Mouse (Mus musculus): Measurements from ENCODE around the gene Gca.
"Not testable (repeated sequence)": the region's sequence is repeated elsewhere in the genome, so short reads cannot be mapped to it uniquely, and the experiment has no call there.

Gca gene

GRCm38 (mm10) chr2:62670301-62670700 lies 6.2 kb downstream of the Gca start:
- no peak for DNase-seq (ENCODE audit: low read depth)

GRCm38 (mm10) chr2:62670767-62671166 lies 6.7 kb downstream of the Gca start:
- no peak for DNase-seq (ENCODE audit: low read depth)

- DNase-seq (ENCODE audit: low read depth): no peak
Measured at GRCm38 (mm10) chr2:62672788-62673187, 8.7 kb downstream of the Gca start.

- DNase-seq (ENCODE audit: low read depth): no peak
Measured at GRCm38 (mm10) chr2:62681667-62682066, 17.6 kb downstream of the Gca start.

GRCm38 (mm10) chr2:62684989-62685595 lies 21.0 kb downstream of the Gca start:
- DNase-seq (ENCODE audit: low read depth): no peak

- DNase-seq (ENCODE audit: low read depth): no peak
Measured at GRCm38 (mm10) chr2:62685934-62686333, 21.8 kb downstream of the Gca start.

- DNase-seq (ENCODE audit: low read depth): no peak
Measured at GRCm38 (mm10) chr2:62706313-62706712, 42.2 kb downstream of the Gca start.

GRCm38 (mm10) chr2:62709633-62710032 lies 45.5 kb downstream of the Gca start:
- DNase-seq (ENCODE audit: low read depth): no peak

- DNase-seq (ENCODE audit: low read depth): not testable (repeated sequence)
Measured at GRCm38 (mm10) chr2:62714362-62714761, 50.3 kb downstream of the Gca start.

- DNase-seq (ENCODE audit: low read depth): no peak
Measured at GRCm38 (mm10) chr2:62715260-62715659, 51.2 kb downstream of the Gca start.

- DNase-seq (ENCODE audit: low read depth): no peak
Measured at GRCm38 (mm10) chr2:62717270-62717669, 53.2 kb downstream of the Gca start.

- no peak for DNase-seq (ENCODE audit: low read depth)
Measured at GRCm38 (mm10) chr2:62718411-62718810, 54.3 kb downstream of the Gca start.

- DNase-seq (ENCODE audit: low read depth): no peak
Measured at GRCm38 (mm10) chr2:62725946-62726345, 61.9 kb downstream of the Gca start.

GRCm38 (mm10) chr2:62727732-62728131 lies 63.6 kb downstream of the Gca start:
- DNase-seq (ENCODE audit: low read depth): no peak

GRCm38 (mm10) chr2:62730671-62731070 lies 66.6 kb downstream of the Gca start:
- no peak for DNase-seq (ENCODE audit: low read depth)

- DNase-seq (ENCODE audit: low read depth): no peak
Measured at GRCm38 (mm10) chr2:62743098-62743497, 79.0 kb downstream of the Gca start.

All from naive thymus-derived CD4-positive, alpha-beta T cell, adult 2 months (primary cell).